Mouse (Mus musculus): ENCODE results near the gene Scp2. TPM values are rescaled to one million over a fixed set of nuclear protein-coding genes. Genes with fewer than 3 reads are reported as not detected.

The Scp2 gene
- 100 to 1,000 TPM; 291 to 308 TPM for polyA plus RNA-seq (2017; shearing (Covaris generic))

GRCm38 (mm10) chr4:108144880-108145279 is at the start of gene Scp2:
Gene Scp2, minus strand, starts transcription at chr4:108144998.

GRCm38 (mm10) chr4:108165152-108165895 is 20.5 kb upstream of the Scp2 start, which contains the start of gene Echdc2:
Gene Echdc2, plus strand, starts transcription at chr4:108165437.

GRCm38 (mm10) chr4:108096345-108096744 is 48.5 kb downstream of the Scp2 start, which contains the start of gene Podn:
Gene Podn, minus strand, starts transcription at chr4:108096445.

Other genes with a start within 250 kb of the Scp2 start
- gene Cpt2, start 221.4 kb downstream of the Scp2 start, polyA plus RNA-seq (2017; shearing (Covaris generic)) = 10 to 100 TPM; 20.2 to 24.5 TPM
- gene Slc1a7, start 176.7 kb downstream of the Scp2 start, polyA plus RNA-seq (2017; shearing (Covaris generic)) = under 1 TPM in 1 of 2 experiments, not detected in 1; 0.13 TPM
- under 1 TPM in 1 of 2 experiments, not detected in 1; 0.94 TPM for gene Podn, start 48.6 kb downstream of the Scp2 start, polyA plus RNA-seq (2017; shearing (Covaris generic))
- 1 to 10 TPM; 4.5 to 9.0 TPM for gene Echdc2, start 20.4 kb upstream of the Scp2 start, polyA plus RNA-seq (2017; shearing (Covaris generic))
- not detected for gene Zyg11a, start 73.0 kb upstream of the Scp2 start, polyA plus RNA-seq (2017; shearing (Covaris generic))
- gene Zyg11b, start 156.1 kb upstream of the Scp2 start, polyA plus RNA-seq (2017; shearing (Covaris generic)) = 10 to 100 TPM; 19.4 to 19.5 TPM
- gene Coa7, start 183.1 kb upstream of the Scp2 start, polyA plus RNA-seq (2017; shearing (Covaris generic)) = 10 to 100 TPM; 20.1 to 24.8 TPM
- 1 to 10 TPM in 1 of 2 experiments, not detected in 1; 1.8 TPM for gene Shisal2a, start 238.4 kb upstream of the Scp2 start, polyA plus RNA-seq (2017; shearing (Covaris generic))

Data from inflammation-experienced regulatory T-cells (primary cell).